Mouse (Mus musculus) liver, adult 2 months (tissue): Measurements from ENCODE around the gene Hmgcr. TPM values are rescaled to one million over a fixed set of nuclear protein-coding genes. Genes with fewer than 3 reads are reported as not detected.

Experiments
- DNase-seq: peaks from one replicate; pipeline ENCODE4 v3.0.0-alpha.2; 2011; ENCODE audit warnings: low read depth, low spot score; ENCODE audit errors: extremely low read depth
- H3K27ac ChIP-seq: fragments of 200-500 bp; replicated peaks from 2 replicates; pipeline ENCODE4 v1.5.1; 2012; ENCODE audit warnings: low read depth, mild to moderate bottlenecking, control low read depth, inconsistent platforms, low read length; ENCODE audit not compliant: insufficient read depth
- H3K27me3 ChIP-seq: fragments of 200-500 bp; 2 replicates; pipeline ENCODE4 v1.6.1; 2012; ENCODE audit warnings: mild to moderate bottlenecking, moderate library complexity, low read length, inconsistent platforms; ENCODE audit not compliant: control insufficient read depth, insufficient read depth
- H3K36me3 ChIP-seq: fragments of 200-500 bp; 2 replicates; pipeline ENCODE4 v1.6.1; 2012; ENCODE audit warnings: low read length, inconsistent platforms; ENCODE audit not compliant: control insufficient read depth, insufficient read depth
- H3K4me1 ChIP-seq: fragments of 200-500 bp; 2 replicates; pipeline ENCODE4 v1.6.1; 2011; ENCODE audit warnings: low read length; ENCODE audit not compliant: control insufficient read depth, insufficient read depth
- H3K4me3 ChIP-seq: fragments of 200-500 bp; 2 replicates; pipeline ENCODE4 v1.5.1; 2011; ENCODE audit warnings: low read depth, mild to moderate bottlenecking, control low read depth, low read length, moderate library complexity; ENCODE audit not compliant: insufficient read depth
- H3K79me2 ChIP-seq: fragments of 200-500 bp; 2 replicates; pipeline ENCODE4 v1.6.1; 2012; ENCODE audit warnings: inconsistent platforms, mild to moderate bottlenecking, low read length, moderate library complexity; ENCODE audit not compliant: control insufficient read depth, insufficient read depth
- H3K9ac ChIP-seq: fragments of 200-500 bp; 2 replicates; pipeline ENCODE4 v1.6.1; 2012; ENCODE audit warnings: low read depth, mild to moderate bottlenecking, control low read depth, inconsistent platforms, low read length
- CTCF ChIP-seq: fragments of 200-500 bp; IDR thresholded peaks from 2 replicates; pipeline ENCODE4 v1.5.1; 2011; ENCODE audit warnings: low read depth, low read length, control low read depth
- POLR2A ChIP-seq: fragments of 200-500 bp; IDR thresholded peaks from 2 replicates; pipeline ENCODE4 v1.6.1; 2011; ENCODE audit warnings: low read length, control low read depth; ENCODE audit not compliant: insufficient read depth; ENCODE audit errors: extremely low read depth
- WGBS: fragments of 180-500 bp; shearing (Covaris S2); methylation state at CpG from one replicate; pipeline ENCODE4 v1.1.7; 2018; 5-methylcytosine and 5-hydroxymethylcytosine counted together
- polyA plus RNA-seq: library from polyadenylated mRNA; depleted of rRNA; stranded (reverse); fragments of >200 nt; gene quantifications from 2 replicates; pipeline ENCODE4 v1.2.3, GENCODE M21; 2012; rRNA removed
- total RNA-seq: library from RNA; depleted of rRNA; stranded (reverse); fragments of >200 nt; gene quantifications from 2 replicates; pipeline ENCODE4 v1.2.3, GENCODE M21; 2014; rRNA removed

Gene Hmgcr
- total and polyA plus RNA-seq, 2 experiments: 23.5 to 178 TPM

DNA sequence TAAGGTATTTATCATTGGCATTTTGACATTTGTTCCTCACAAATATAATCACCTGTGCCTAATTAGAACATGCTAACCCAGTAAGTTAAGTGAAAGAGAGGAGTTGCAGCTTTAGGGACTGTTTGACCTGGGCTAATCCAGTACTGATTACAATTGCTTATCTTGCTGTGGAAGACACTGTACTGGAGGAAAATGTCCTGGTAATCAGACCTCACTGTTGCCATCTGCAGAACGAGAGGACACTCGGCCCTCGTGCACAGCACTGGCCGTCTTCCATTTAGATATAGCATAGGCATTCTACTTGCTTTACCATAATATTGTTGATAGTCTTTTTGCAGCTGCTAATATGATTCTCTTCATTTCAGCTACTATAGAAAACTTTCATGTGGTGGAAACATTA is 40.3 kb downstream of the Hmgcr start:
- no peaks in the 10 kb centered on the region for H3K27me3 ChIP-seq
- H3K4me1 ChIP-seq: no peaks in the 10 kb centered on the region
- peaks cover 46% of the 10 kb centered on the region for H3K36me3 ChIP-seq
- no peaks in the 10 kb centered on the region for H3K79me2 ChIP-seq
- no peak overlapping the region for H3K9ac ChIP-seq
- no peak overlapping the region for H3K4me3 ChIP-seq
- no peak for DNase-seq
- 94% methylated on average over 4 of the region's 4 CpGs for WGBS
- TF ChIP-seq CTCF (no peak), POLR2A (no peak)
- H3K27ac ChIP-seq: no peak overlapping the region

DNA sequence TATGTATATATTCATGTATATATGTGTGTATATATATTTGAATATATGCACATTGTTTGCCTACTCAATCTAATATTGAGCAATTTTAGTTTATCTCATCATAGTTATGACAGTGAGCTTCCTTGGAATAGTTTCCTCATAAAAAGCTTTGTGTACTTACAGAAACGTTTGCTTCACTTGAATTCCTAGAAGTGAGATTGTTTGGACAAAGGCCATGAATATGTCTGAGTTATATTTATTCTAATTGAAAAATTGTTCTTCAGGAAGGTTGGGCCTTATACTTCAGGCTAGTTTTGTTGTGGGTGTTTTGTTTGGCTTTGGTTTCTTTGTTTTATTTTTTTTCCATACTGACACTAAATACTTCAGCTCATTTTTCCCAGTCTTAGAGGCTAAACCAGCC is 49.8 kb downstream of the Hmgcr start:
- 7% methylated on average over 1 of the region's 1 CpGs for WGBS
- Histone ChIP-seq H3K9ac (no peak overlapping the region), H3K4me1 (no peaks in the 10 kb centered on the region), H3K27ac (no peak overlapping the region), H3K79me2 (no peaks in the 10 kb centered on the region), H3K4me3 (no peak overlapping the region), H3K27me3 (no peaks in the 10 kb centered on the region), H3K36me3 (peaks cover 42% of the 10 kb centered on the region)
- DNase-seq: no peak
- TF ChIP-seq POLR2A (no peak), CTCF (no peak)

- H3K27ac ChIP-seq: no peak overlapping the region
- TF ChIP-seq POLR2A (no peak), CTCF (no peak)
- 59% methylated on average over 3 of the region's 3 CpGs for WGBS
- no peak overlapping the region for H3K9ac ChIP-seq
- H3K4me1 ChIP-seq: no peaks in the 10 kb centered on the region
- no peak overlapping the region for H3K4me3 ChIP-seq
- no peak for DNase-seq
- peaks cover 40% of the 10 kb centered on the region for H3K36me3 ChIP-seq
- peaks cover 6% of the 10 kb centered on the region; the same call in 1 of the 2 replicates for H3K79me2 ChIP-seq
- H3K27me3 ChIP-seq: no peaks in the 10 kb centered on the region
Measured at GRCm38 (mm10) chr13:96614615-96615014, 56.1 kb downstream of the Hmgcr start.

GRCm38 (mm10) chr13:96604242-96604641 is 66.5 kb downstream of the Hmgcr start:
- Histone ChIP-seq H3K36me3 (peaks cover 30% of the 10 kb centered on the region), H3K4me1 (no peaks in the 10 kb centered on the region; the same call in none of the 2 replicates), H3K27ac (no peak overlapping the region), H3K4me3 (no peak overlapping the region), H3K27me3 (no peaks in the 10 kb centered on the region), H3K9ac (no peak overlapping the region), H3K79me2 (no peaks in the 10 kb centered on the region; the same call in 1 of the 2 replicates)
- TF ChIP-seq POLR2A (no peak), CTCF (no peak)
- 96% methylated on average over 2 of the region's 2 CpGs for WGBS
- DNase-seq: no peak

DNA sequence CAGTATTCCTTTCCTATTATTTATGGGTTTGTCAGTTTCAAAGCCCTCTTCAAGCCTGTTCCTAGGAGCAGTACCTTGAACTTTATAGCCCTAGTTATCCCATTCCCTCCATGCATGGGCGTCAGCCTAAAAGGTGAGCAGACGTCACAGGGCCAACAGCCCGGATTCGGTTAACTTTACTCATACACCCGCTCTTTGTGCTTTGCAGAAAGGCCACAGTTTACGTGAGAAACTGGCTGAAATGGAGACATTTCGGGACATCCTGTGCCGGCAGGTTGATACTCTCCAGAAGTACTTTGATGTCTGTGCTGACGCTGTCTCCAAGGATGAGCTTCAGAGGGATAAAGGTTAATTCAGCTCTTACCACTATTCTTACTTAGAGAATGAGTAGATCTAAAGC is 71.6 kb downstream of the Hmgcr start:
- TF ChIP-seq POLR2A (no peak), CTCF (no peak)
- DNase-seq: no peak
- Histone ChIP-seq H3K4me1 (peaks cover 17% of the 10 kb centered on the region), H3K36me3 (peaks cover 21% of the 10 kb centered on the region), H3K27ac (no peak overlapping the region), H3K27me3 (no peaks in the 10 kb centered on the region), H3K79me2 (peaks cover 9% of the 10 kb centered on the region), H3K9ac (no peak overlapping the region), H3K4me3 (no peak overlapping the region)
- WGBS: 94% methylated on average over 9 of the region's 9 CpGs

Other genes with a start within 250 kb of the Hmgcr start
- gene Ankdd1b, start 199.7 kb downstream of the Hmgcr start, total RNA-seq: not detected in 2 replicates
- gene Ankdd1b, start 199.7 kb downstream of the Hmgcr start, polyA plus RNA-seq: not detected in 2 replicates
- not detected in 2 replicates for gene Gm17622, start 180.2 kb downstream of the Hmgcr start, total RNA-seq
- not detected in 2 replicates for gene Gm17622, start 180.2 kb downstream of the Hmgcr start, polyA plus RNA-seq
- gene Polk, start 128.4 kb downstream of the Hmgcr start, total RNA-seq: 4.9 and 6.5 TPM in 2 replicates
- 0.56 and 0.75 TPM in 2 replicates for gene Polk, start 128.4 kb downstream of the Hmgcr start, polyA plus RNA-seq
- 29.9 and 45.8 TPM in 2 replicates for gene Col4a3bp, start 128.3 kb downstream of the Hmgcr start, total RNA-seq
- gene Col4a3bp, start 128.3 kb downstream of the Hmgcr start, polyA plus RNA-seq: 5.7 and 8.1 TPM in 2 replicates
- gene Ankrd31, start 77.3 kb upstream of the Hmgcr start, total RNA-seq: not detected in 2 replicates
- gene Ankrd31, start 77.3 kb upstream of the Hmgcr start, polyA plus RNA-seq: not detected in 2 replicates